Mouse (Mus musculus) embryonic facial prominence, embryonic 14.5 days (tissue): ENCODE data around the gene Nupr1. TPM values are rescaled to one million over a fixed set of nuclear protein-coding genes. Genes with fewer than 3 reads are reported as not detected.
A peak's percentile ranks its signal among the peaks of the same experiment; 100 is the strongest.

Experiments used
- ATAC-seq: fragments of 200-750 bp; cut with Nextera tagmentation; 2 replicates; pipeline ENCODE4 v1.8.0; 2017; ENCODE audit warnings: low read depth, moderate number of reproducible peaks, moderate TSS enrichment
- DNase-seq: peaks from one replicate; pipeline ENCODE4 v3.0.0-alpha.2; 2015; ENCODE audit warnings: low spot score
- H3K27ac ChIP-seq: fragments of 300-500 bp; sonication (generic); replicated peaks from 2 replicates; pipeline ENCODE4 v1.5.1; 2014; ENCODE audit warnings: low read depth, mild to moderate bottlenecking, low read length, moderate library complexity
- H3K27me3 ChIP-seq: fragments of 300-500 bp; sonication (generic); replicated peaks from 2 replicates; pipeline ENCODE4 v1.6.1; 2014; ENCODE audit warnings: low read length; ENCODE audit not compliant: control insufficient read depth, insufficient read depth
- H3K36me3 ChIP-seq: fragments of 300-500 bp; sonication (generic); 2 replicates; pipeline ENCODE4 v1.6.1; 2014; ENCODE audit warnings: low read length, mixed read lengths; ENCODE audit not compliant: control insufficient read depth, insufficient read depth
- H3K4me1 ChIP-seq: fragments of 300-500 bp; sonication (generic); 2 replicates; pipeline ENCODE4 v1.6.1; 2014; ENCODE audit warnings: antibody characterized with exemption, low read length; ENCODE audit not compliant: control insufficient read depth, insufficient read depth
- H3K4me2 ChIP-seq: fragments of 300-500 bp; sonication (generic); 2 replicates; pipeline ENCODE4 v1.6.1; 2014; ENCODE audit warnings: low read depth, mild to moderate bottlenecking, low read length, moderate library complexity, mixed read lengths
- H3K4me3 ChIP-seq: fragments of 300-500 bp; sonication (generic); 2 replicates; pipeline ENCODE4 v1.5.1; 2014; ENCODE audit warnings: low read depth, mild to moderate bottlenecking, low read length
- H3K9ac ChIP-seq: fragments of 300-500 bp; sonication (generic); 2 replicates; pipeline ENCODE4 v1.6.1; 2014; ENCODE audit warnings: low read depth, mild to moderate bottlenecking, low read length, moderate library complexity, mixed read lengths
- H3K9me3 ChIP-seq: fragments of 300-500 bp; sonication (generic); 2 replicates; pipeline ENCODE4 v1.6.1; 2016; ENCODE audit warnings: low read length; ENCODE audit not compliant: control insufficient read depth
- whole genome bisulfite sequencing: fragments of 180-500 bp; shearing (Covaris S2); extraction: QIAGEN DNeasy Blood & Tissue Kit; methylation state at CpG from one replicate; pipeline ENCODE4 v1.1.7; 2014; 5-methylcytosine and 5-hydroxymethylcytosine counted together
- polyA plus RNA-seq: library from polyadenylated mRNA; unstranded; fragments of >200 nt; fragmentation: Nextera tagmentation; extraction: Ambion mirVana; gene quantifications from 2 replicates; pipeline ENCODE4 v1.2.1, GENCODE M21; 2014

The Nupr1 gene
- polyA plus RNA-seq, 1 experiment from 2014 or later, result 39.9 TPM

- H3K4me2 ChIP-seq, result no peak overlapping the region
- H3K27ac ChIP-seq, result no peak overlapping the region
- H3K4me1 ChIP-seq, result no peaks in the 10 kb centered on the region
- no peak overlapping the region for H3K9ac ChIP-seq
- no peaks in the 10 kb centered on the region for H3K36me3 ChIP-seq
- no peaks in the 10 kb centered on the region for H3K27me3 ChIP-seq
- DNase-seq, result no peak
- ATAC-seq, result no peak
- H3K9me3 ChIP-seq, result no peaks in the 10 kb centered on the region
- H3K4me3 ChIP-seq, result no peak overlapping the region
These were observed 4.7 kb upstream of the Nupr1 start for GRCm38 (mm10) chr7:126635375-126635774.

DNA sequence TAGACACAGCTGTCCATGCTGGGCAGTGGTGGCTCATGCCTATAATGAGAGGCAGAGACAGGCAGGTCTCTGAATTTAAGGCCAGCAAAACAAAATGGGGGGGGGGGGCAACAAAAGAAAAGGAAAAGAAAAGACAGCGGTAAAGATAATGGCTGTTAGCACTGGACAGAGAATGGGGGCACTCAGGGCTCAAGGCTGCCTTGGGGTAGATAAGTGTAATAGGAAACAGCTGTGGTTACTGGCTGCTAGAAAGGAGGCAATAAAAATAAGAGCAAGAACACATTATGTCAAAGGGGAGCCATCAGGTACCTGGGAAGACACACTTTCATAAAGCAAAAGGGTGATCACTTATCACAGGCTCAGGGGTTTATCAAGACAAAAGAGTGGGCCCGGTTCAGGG is 1.8 kb upstream of the Nupr1 start:
- Histone ChIP-seq H3K4me3 (no peak overlapping the region), H3K4me1 (0 out of 2 replicates have a peak, but pooled peaks cover 7% of the 10 kb centered on the region), H3K27ac (no peak overlapping the region), H3K36me3 (no peaks in the 10 kb centered on the region), H3K27me3 (no peaks in the 10 kb centered on the region), H3K9ac (no peak overlapping the region), H3K9me3 (no peaks in the 10 kb centered on the region), H3K4me2 (no peak overlapping the region)
- DNase-seq (no peak), ATAC-seq (no peak)
- WGBS, result 71% methylated on average over 2 of the region's 2 CpGs

GRCm38 (mm10) chr7:126629915-126630314 is 746 bp downstream of the Nupr1 start:
- H3K4me2 ChIP-seq, result no peak overlapping the region
- ATAC-seq (no peak), DNase-seq (no peak)
- no peak overlapping the region for H3K9ac ChIP-seq
- WGBS, result 52% methylated on average over 3 of the region's 3 CpGs
- H3K4me3 ChIP-seq, result no peak overlapping the region
- no peaks in the 10 kb centered on the region for H3K36me3 ChIP-seq
- no peaks in the 10 kb centered on the region for H3K9me3 ChIP-seq
- 0 out of 2 replicates have a peak, but pooled peaks cover 10% of the 10 kb centered on the region for H3K4me1 ChIP-seq
- H3K27me3 ChIP-seq, result no peaks in the 10 kb centered on the region
- no peak overlapping the region for H3K27ac ChIP-seq

DNA sequence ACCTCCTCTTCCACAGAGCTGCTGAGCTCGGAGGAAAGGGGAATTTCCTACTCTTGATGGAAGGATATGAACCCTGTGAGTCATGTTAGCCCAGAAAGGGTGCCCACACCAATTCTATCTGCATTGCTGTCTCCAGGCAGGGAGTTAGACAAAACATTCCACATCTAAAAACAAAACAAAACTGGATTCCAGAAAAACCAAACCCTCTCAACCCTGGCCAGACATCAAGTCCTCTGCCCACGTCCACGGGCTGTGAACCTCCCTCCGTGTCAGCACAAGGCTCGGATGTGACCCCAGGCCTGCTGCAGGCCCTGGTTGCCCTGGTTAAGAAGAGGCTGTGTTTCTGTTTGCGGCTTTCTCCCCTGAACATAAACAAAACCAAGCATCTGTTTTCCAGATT is 2.5 kb downstream of the Nupr1 start:
- 0 out of 2 replicates have a peak, but pooled peaks cover 10% of the 10 kb centered on the region for H3K4me1 ChIP-seq
- no peaks in the 10 kb centered on the region for H3K9me3 ChIP-seq
- no peak overlapping the region for H3K4me2 ChIP-seq
- DNase-seq (peak; percentile 41), ATAC-seq (no peak; the same call in 1 of the 2 replicates)
- H3K4me3 ChIP-seq, result no peak overlapping the region
- peak overlapping the region; percentile 62 for H3K27ac ChIP-seq
- peak overlapping the region; percentile 43; the same call in 1 of the 2 replicates for H3K9ac ChIP-seq
- H3K36me3 ChIP-seq, result no peaks in the 10 kb centered on the region
- H3K27me3 ChIP-seq, result no peaks in the 10 kb centered on the region
- 43% methylated on average over 6 of the region's 6 CpGs for WGBS

GRCm38 (mm10) chr7:126625807-126626600 is 4.7 kb downstream of the Nupr1 start:
- no peak overlapping the region for H3K9ac ChIP-seq

DNA sequence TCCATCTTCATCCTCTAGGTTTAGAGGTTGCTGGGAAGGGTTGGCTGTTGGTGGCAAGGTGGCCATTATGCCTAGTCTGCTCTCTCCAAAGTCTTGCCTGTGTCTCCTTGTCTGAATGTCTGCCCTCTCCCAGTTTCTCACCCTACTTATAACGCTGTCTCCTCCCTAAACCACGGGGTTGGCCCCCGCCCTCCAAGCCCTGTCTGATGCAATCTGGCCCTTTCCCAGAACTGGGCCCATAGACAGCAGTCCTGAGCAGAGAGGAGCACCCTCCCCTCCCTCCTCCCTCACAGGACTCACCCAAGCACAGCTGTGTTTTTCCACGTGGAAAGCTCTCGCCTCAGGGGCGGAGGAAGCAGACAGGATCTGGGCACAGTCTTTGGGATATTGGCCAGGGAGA is 5.3 kb downstream of the Nupr1 start:
- no peaks in the 10 kb centered on the region for H3K9me3 ChIP-seq
- no peak overlapping the region for H3K4me3 ChIP-seq
- no peak overlapping the region for H3K27ac ChIP-seq
- no peak overlapping the region for H3K9ac ChIP-seq
- H3K27me3 ChIP-seq, result no peaks in the 10 kb centered on the region
- no peaks in the 10 kb centered on the region for H3K36me3 ChIP-seq
- DNase-seq (peak; percentile 83), ATAC-seq (peak; percentile 60)
- whole genome bisulfite sequencing, result 28% methylated on average over 6 of the region's 6 CpGs
- 0 out of 2 replicates have a peak, but pooled peaks cover 10% of the 10 kb centered on the region for H3K4me1 ChIP-seq
- H3K4me2 ChIP-seq, result no peak overlapping the region; the same call in 1 of the 2 replicates

More at GRCm38 (mm10) chr7:126625807-126626600, 4.7 kb downstream of the Nupr1 start:
- Histone ChIP-seq H3K36me3 (no peaks in the 10 kb centered on the region), H3K27ac (no peak overlapping the region), H3K27me3 (no peaks in the 10 kb centered on the region), H3K4me2 (no peak overlapping the region), H3K9me3 (no peaks in the 10 kb centered on the region), H3K4me3 (no peak overlapping the region), H3K4me1 (0 out of 2 replicates have a peak, but pooled peaks cover 10% of the 10 kb centered on the region)
- no peak for ATAC-seq
- DNase-seq, result no peak
- 79% methylated on average over 3 of the region's 3 CpGs for WGBS

DNA sequence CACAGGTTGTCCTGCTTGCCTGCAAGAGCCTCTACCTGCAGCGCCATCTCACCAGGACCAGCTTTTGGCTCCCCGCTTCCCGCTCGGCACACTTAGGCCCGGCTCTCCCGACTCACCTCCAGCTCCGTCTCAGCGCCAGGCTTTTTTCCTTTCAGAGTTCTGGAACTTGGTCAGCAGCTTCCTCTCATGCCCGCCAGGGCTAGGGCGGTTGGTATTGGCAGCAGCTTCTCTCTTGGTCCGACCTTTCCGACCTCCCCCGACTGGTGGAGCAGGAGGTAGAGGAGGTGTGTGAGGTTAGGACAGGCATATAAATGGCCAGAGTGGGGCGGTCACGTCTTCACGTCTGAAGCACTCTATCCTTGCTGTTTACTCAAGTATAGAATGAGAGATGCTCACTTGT is 5.9 kb downstream of the Nupr1 start:
- Histone ChIP-seq H3K4me2 (peak overlapping the region; percentile 10; the same call in 1 of the 2 replicates), H3K27me3 (no peaks in the 10 kb centered on the region), H3K27ac (no peak overlapping the region), H3K9ac (no peak overlapping the region), H3K4me1 (0 out of 2 replicates have a peak, but pooled peaks cover 10% of the 10 kb centered on the region), H3K36me3 (no peaks in the 10 kb centered on the region), H3K9me3 (no peaks in the 10 kb centered on the region), H3K4me3 (0 out of 2 replicates have a peak overlapping the region, but pooled peaks have one; percentile 3)
- WGBS, result 72% methylated on average over 16 of the region's 16 CpGs
- ATAC-seq (no peak), DNase-seq (no peak)

DNA sequence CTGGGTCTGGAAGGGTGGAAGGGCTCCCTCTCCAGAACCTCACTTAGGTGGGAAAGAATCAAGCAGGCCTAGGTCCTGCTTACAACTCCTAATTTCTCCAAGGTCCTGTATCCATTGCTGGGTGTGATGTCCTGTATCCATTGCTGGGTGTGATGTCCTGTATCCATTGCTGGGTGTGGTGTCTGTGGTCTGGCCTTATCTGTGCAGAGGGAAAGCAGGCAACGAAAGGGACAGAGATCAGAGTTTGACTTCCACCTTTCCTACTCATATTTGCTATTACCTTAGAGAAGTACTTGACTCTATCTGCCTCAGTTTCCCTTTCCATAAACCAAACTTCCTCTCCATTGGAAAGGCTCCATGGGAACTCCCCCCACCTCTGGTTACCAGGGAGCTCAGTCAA is 7.3 kb downstream of the Nupr1 start:
- H3K9ac ChIP-seq, result no peak overlapping the region
- WGBS, result 75% methylated on average over 1 of the region's 1 CpGs
- H3K4me2 ChIP-seq, result no peak overlapping the region
- H3K4me3 ChIP-seq, result no peak overlapping the region
- H3K9me3 ChIP-seq, result no peaks in the 10 kb centered on the region
- 0 out of 2 replicates have a peak, but pooled peaks cover 9% of the 10 kb centered on the region for H3K4me1 ChIP-seq
- H3K36me3 ChIP-seq, result no peaks in the 10 kb centered on the region
- ATAC-seq, result no peak
- no peaks in the 10 kb centered on the region for H3K27me3 ChIP-seq
- no peak overlapping the region for H3K27ac ChIP-seq
- no peak for DNase-seq
